Mouse (Mus musculus) erythroid progenitor cell, adult 5-6 weeks (primary cell): Measurements from ENCODE around the gene Osbpl3. TPM values are rescaled to one million over a fixed set of nuclear protein-coding genes. Genes with fewer than 3 reads are reported as not detected.

Experiments used
- ATAC-seq: replicated peaks from 2 replicates; pipeline ENCODE4 v1.8.0; 2016; ENCODE audit warnings: moderate number of reproducible peaks, mild to moderate bottlenecking, moderate TSS enrichment, inconsistent platforms; ENCODE audit not compliant: poor library complexity, low FRiP score, severe bottlenecking
- total RNA-seq, 2 experiments: library from RNA; stranded (forward) in 1 of 2; stranded (reverse) in 1 of 2; fragments of 150-400 nt in 1 of 2; fragments of 186-747, 209-891 nt in 1 of 2; gene quantifications; 2 replicates each; pipeline versions ENCODE4 v1.2.3 to v1.2.4; 2015 to 2017; ENCODE audit warnings: low replicate concordance in 2 of 2

The Osbpl3 gene
- total RNA-seq, 2 experiments from 2014 or later: 0.42 to 0.83 TPM

GRCm38 (mm10) chr6:50379136-50379535 is 76.9 kb downstream of the Osbpl3 start:
- ATAC-seq: no peak

- ATAC-seq: no peak
Measured at GRCm38 (mm10) chr6:50377742-50378720, 78.0 kb downstream of the Osbpl3 start.

- no peak for ATAC-seq
Measured at GRCm38 (mm10) chr6:50376684-50377083, 79.3 kb downstream of the Osbpl3 start.

- ATAC-seq: no peak
Measured at GRCm38 (mm10) chr6:50372516-50373424, 83.2 kb downstream of the Osbpl3 start.

GRCm38 (mm10) chr6:50371501-50372086 is 84.4 kb downstream of the Osbpl3 start:
- ATAC-seq: no peak

- ATAC-seq: no peak
Measured at GRCm38 (mm10) chr6:50368502-50369292, 87.3 kb downstream of the Osbpl3 start.

GRCm38 (mm10) chr6:50367836-50368235 is 88.2 kb downstream of the Osbpl3 start:
- ATAC-seq: no peak

- no peak for ATAC-seq
Measured at GRCm38 (mm10) chr6:50366724-50367123, 89.3 kb downstream of the Osbpl3 start.

GRCm38 (mm10) chr6:50366319-50366718 is 89.7 kb downstream of the Osbpl3 start:
- ATAC-seq: no peak

GRCm38 (mm10) chr6:50364364-50364763 is 91.6 kb downstream of the Osbpl3 start:
- no peak for ATAC-seq

- ATAC-seq: no peak
Measured at GRCm38 (mm10) chr6:50363385-50363784, 92.6 kb downstream of the Osbpl3 start.

- no peak for ATAC-seq
Measured at GRCm38 (mm10) chr6:50362704-50363261, 93.2 kb downstream of the Osbpl3 start.

- no peak for ATAC-seq
Measured at GRCm38 (mm10) chr6:50362196-50362595, 93.8 kb downstream of the Osbpl3 start.

- no peak for ATAC-seq
Measured at GRCm38 (mm10) chr6:50358104-50358679, 97.8 kb downstream of the Osbpl3 start.

GRCm38 (mm10) chr6:50354688-50355660 is 101.0 kb downstream of the Osbpl3 start:
- no peak for ATAC-seq

- no peak for ATAC-seq
Measured at GRCm38 (mm10) chr6:50352812-50353211, 103.2 kb downstream of the Osbpl3 start.

GRCm38 (mm10) chr6:50350911-50351310 is 105.1 kb downstream of the Osbpl3 start:
- no peak for ATAC-seq
